Comparison of ENCODE assay signal across 14 mouse cellular contexts in the genomic region with DNA sequence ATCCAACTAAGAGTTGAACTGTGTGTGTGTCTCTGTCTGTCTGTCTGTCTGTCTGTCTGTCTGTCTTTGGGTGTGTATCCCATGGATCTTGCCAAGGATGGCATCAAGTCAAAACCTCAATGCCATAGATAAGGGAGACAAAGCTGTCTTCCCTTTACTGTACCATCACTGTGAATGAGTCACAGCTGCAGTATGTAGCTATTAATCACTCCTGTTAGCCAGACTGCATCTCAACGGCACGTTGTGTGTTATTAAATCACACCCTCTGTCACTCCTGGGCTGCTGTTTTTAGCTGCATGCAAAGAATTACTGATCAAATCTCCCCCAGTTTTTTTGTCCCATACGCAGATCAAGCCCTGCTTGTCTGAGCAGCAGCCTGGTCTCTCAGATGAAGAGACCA.
"Had no signal": no experiment of that assay in that cellular context is flagged by ENCODE, and none has a peak within 500 bp of the region (broad histone marks: within the 10 kb centered on the region; RNA-seq: fewer than 3 reads in every experiment).

No protein-coding gene starts in this region.

- H3K4me1 ChIP-seq: liver, embryonic 13.5 days; lung, embryonic 15.5 days; megakaryocyte, embryonic 14.5 days had no signal

- H3K36me3 ChIP-seq: limb, embryonic 12.5 days; liver, embryonic 13.5 days; lung, embryonic 15.5 days; midbrain, embryonic 13.5 days had no signal

- DNase-seq: kidney, postnatal 36 days; liver; liver, embryonic 13.5 days; liver, postnatal 0 days; lung, postnatal 14 days; right cerebral cortex, postnatal 14 days; thymus, postnatal 36 days had no signal

- ATAC-seq: liver, postnatal 0 days; midbrain, embryonic 13.5 days had no signal

- H3K9ac ChIP-seq: limb, embryonic 12.5 days; liver, embryonic 13.5 days; liver, postnatal 0 days; lung, embryonic 15.5 days; midbrain, embryonic 13.5 days had no signal

- H3K27ac ChIP-seq: kidney, postnatal 0 days; layer of hippocampus, adult 2 months; limb, embryonic 12.5 days; liver, embryonic 13.5 days; lung, embryonic 15.5 days; macrophage; midbrain, embryonic 13.5 days had no signal

- H3K4me3 ChIP-seq: layer of hippocampus, adult 2 months; limb, embryonic 12.5 days; liver, embryonic 13.5 days; lung, embryonic 15.5 days; megakaryocyte, embryonic 14.5 days; midbrain, embryonic 13.5 days had no signal

- H3K4me2 ChIP-seq: limb, embryonic 12.5 days; liver, embryonic 13.5 days; lung, embryonic 15.5 days; midbrain, embryonic 13.5 days had no signal

- H3K9me3 ChIP-seq: limb, embryonic 12.5 days; liver, embryonic 13.5 days; lung, embryonic 15.5 days; midbrain, embryonic 13.5 days had no signal

- H3K27me3 ChIP-seq: liver, embryonic 13.5 days; lung, embryonic 15.5 days; megakaryocyte, embryonic 14.5 days; midbrain, embryonic 13.5 days had no signal
